Mouse (Mus musculus): ENCODE results near the gene Gm11034. TPM values are rescaled to one million over a fixed set of nuclear protein-coding genes. Genes with fewer than 3 reads are reported as not detected.

Gm11034 gene
- total and polyA plus RNA-seq, 3 experiments = not detected

- no peak for TF ChIP-seq ZMIZ1 (IDR thresholded peaks at IDR 0.05; ENCODE audit: low read depth, low read length)
- TF ChIP-seq CHD2 (IDR thresholded peaks at IDR 0.05; ENCODE audit: low read length) = no peak
- no peak for TF ChIP-seq CHD1 (IDR thresholded peaks at IDR 0.05; ENCODE audit: low read depth, low read length)
- TF ChIP-seq NRF1 (IDR thresholded peaks at IDR 0.05; ENCODE audit: low read depth, low read length) = no peak
- no peak for TF ChIP-seq ZKSCAN1 (IDR thresholded peaks at IDR 0.05; ENCODE audit: borderline replicate concordance, low read depth, low read length)
- TF ChIP-seq ETS1 (conservative IDR thresholded peaks at IDR 0.05; ENCODE audit: low read depth, low read length) = peak; percentile 46
- TF ChIP-seq POLR2A (IDR thresholded peaks at IDR 0.05; ENCODE audit: low read depth, low read length) = no peak
- no peak for TF ChIP-seq RAD21 (IDR thresholded peaks at IDR 0.05; ENCODE audit: low read depth, low read length)
- TF ChIP-seq SMC3 (IDR thresholded peaks at IDR 0.05; ENCODE audit: low read depth, low read length) = no peak
- no peak for TF ChIP-seq HCFC1 (IDR thresholded peaks at IDR 0.05; ENCODE audit: low read depth, low read length)
- TF ChIP-seq ZNF384 (IDR thresholded peaks at IDR 0.05; ENCODE audit: low read depth, low read length) = peak; percentile 98
These were observed 29.8 kb downstream of the Gm11034 start (continued) for GRCm38 (mm10) chr8:72183554-72184202.

GRCm38 (mm10) chr8:72177346-72177925 lies 36.0 kb downstream of the Gm11034 start:
- H3K36me3 ChIP-seq (replicated peaks in 1 of 2; ENCODE audit: control insufficient read depth in 1 of 2, insufficient read depth in 1 of 2, low read length in 1 of 2) = peaks cover 89 to 95% of the 10 kb centered on the region in 2 experiments
- in situ Hi-C loops (cut with MboI; ENCODE audit: low pct_ligation_motif_present, low pct_unique_long_range_greater_than_20kb, low sequenced_read_pairs) (loop anchor here (5.0 kb wide), 1 partner anchor 40 kb away; the partner anchor contains the start of gene Fam32a), dilution Hi-C loops (cut with MboI; ENCODE audit: extremely low pct_ligation_motif_present, extremely low pct_unique_long_range_greater_than_20kb, low sequenced_read_pairs) (no loop called here)
- H3K27ac ChIP-seq (ENCODE audit: insufficient read depth, low read depth) = no peak overlapping the region
- H3K9ac ChIP-seq (ENCODE audit: insufficient read depth, low read depth) = no peak overlapping the region
- H3K9me3 ChIP-seq (replicated peaks; ENCODE audit: low read length) = no peaks in the 10 kb centered on the region
- H3K4me3 ChIP-seq (replicated peaks in 1 of 3; ENCODE audit: low read depth in 2 of 3, low read length in 2 of 3, poor library complexity in 1 of 3) = no peak overlapping the region
- peak; percentile 74 for DNase-seq (ENCODE audit: extremely low read depth)
- H3K79me2 ChIP-seq (replicated peaks; ENCODE audit: control insufficient read depth, extremely low read depth, insufficient read depth, poor library complexity, severe bottlenecking) = no peaks in the 10 kb centered on the region
- no peak overlapping the region for H3K4me2 ChIP-seq (ENCODE audit: insufficient read depth, low read depth, poor library complexity, severe bottlenecking)
- H3K27me3 ChIP-seq (replicated peaks) = no peaks in the 10 kb centered on the region
- peaks cover 0 to 14% of the 10 kb centered on the region in 2 experiments; a peak in 2 of 4 replicates for H3K4me1 ChIP-seq (ENCODE audit: control insufficient read depth in 1 of 2, insufficient read depth in 2 of 2)
- TF ChIP-seq USF2 (conservative IDR thresholded peaks at IDR 0.05; ENCODE audit: low read depth, low read length) (no peak), IRF4 (IDR thresholded peaks at IDR 0.05; ENCODE audit: low read depth, low read length) (0 out of 2 replicates have a peak, but pooled peaks have one; percentile 30), ZC3H11A (IDR thresholded peaks at IDR 0.05; ENCODE audit: low read depth, low read length) (peak; percentile 26), TBP (conservative IDR thresholded peaks at IDR 0.05; ENCODE audit: low read depth, low read length) (no peak), E2F4 (IDR thresholded peaks at IDR 0.05; ENCODE audit: insufficient replicate concordance, low read depth, low read length) (no peak), POLR2AphosphoS2 (IDR thresholded peaks at IDR 0.05; ENCODE audit: low read depth, low read length) (no peak), CHD2 (IDR thresholded peaks at IDR 0.05; ENCODE audit: low read length) (no peak), JUN (IDR thresholded peaks at IDR 0.05; ENCODE audit: insufficient read depth, low read depth, low read length) (no peak), BHLHE40 (IDR thresholded peaks at IDR 0.05; ENCODE audit: low read depth, low read length) (no peak), RAD21 (IDR thresholded peaks at IDR 0.05; ENCODE audit: low read depth, low read length) (peak; percentile 91), SIN3A (IDR thresholded peaks at IDR 0.05; ENCODE audit: low read length) (no peak), ELF1 (IDR thresholded peaks at IDR 0.05; ENCODE audit: low read depth, low read length) (no peak), MEF2A (IDR thresholded peaks at IDR 0.05; ENCODE audit: borderline replicate concordance, low read depth, low read length) (no peak), NRF1 (IDR thresholded peaks at IDR 0.05; ENCODE audit: low read depth, low read length) (no peak), KAT2A (IDR thresholded peaks at IDR 0.05; ENCODE audit: insufficient replicate concordance, low read length) (no peak), NELFE (IDR thresholded peaks at IDR 0.05; ENCODE audit: low read depth, low read length) (0 out of 2 replicates have a peak, but pooled peaks have one; percentile 41), CTCF (conservative IDR thresholded peaks at IDR 0.05 in 1 of 2, IDR thresholded peaks at IDR 0.05 in 1 of 2; ENCODE audit: low read depth in 2 of 2, low read length in 2 of 2) (peak; percentile 66 to 86), HCFC1 (IDR thresholded peaks at IDR 0.05; ENCODE audit: low read depth, low read length) (no peak), GABPA (IDR thresholded peaks at IDR 0.05; ENCODE audit: insufficient replicate concordance, low read depth, low read length) (no peak), ZKSCAN1 (IDR thresholded peaks at IDR 0.05; ENCODE audit: borderline replicate concordance, low read depth, low read length) (no peak), ZMIZ1 (IDR thresholded peaks at IDR 0.05; ENCODE audit: low read depth, low read length) (no peak), RCOR1 (conservative IDR thresholded peaks at IDR 0.05; ENCODE audit: low read depth, low read length) (no peak), UBTF (IDR thresholded peaks at IDR 0.05; ENCODE audit: low read depth, low read length) (no peak), POLR2A (IDR thresholded peaks at IDR 0.05; ENCODE audit: low read depth, low read length) (no peak), MAFK (IDR thresholded peaks at IDR 0.05; ENCODE audit: insufficient replicate concordance, low read length) (no peak), TCF12 (IDR thresholded peaks at IDR 0.05; ENCODE audit: low read depth, low read length) (no peak), PAX5 (IDR thresholded peaks at IDR 0.05; ENCODE audit: low read length) (no peak), MXI1 (IDR thresholded peaks at IDR 0.05; ENCODE audit: low read depth, low read length) (no peak), ETS1 (conservative IDR thresholded peaks at IDR 0.05; ENCODE audit: low read depth, low read length) (no peak), JUND (conservative IDR thresholded peaks at IDR 0.05; ENCODE audit: low read depth, low read length) (no peak), ZNF384 (IDR thresholded peaks at IDR 0.05; ENCODE audit: low read depth, low read length) (no peak), SMC3 (IDR thresholded peaks at IDR 0.05; ENCODE audit: low read depth, low read length) (peak; percentile 80), USF1 (IDR thresholded peaks at IDR 0.05; ENCODE audit: low read depth, low read length) (no peak)

All from CH12.LX (cell line).